Mouse (Mus musculus) heart, adult 2 months (tissue): Measurements from ENCODE around the gene Efemp2.

Source experiments
- CTCF ChIP-seq: fragments of 200-600 bp; IDR thresholded peaks from 2 replicates; pipeline ENCODE4 v1.8.1; 2022; ENCODE audit warnings: antibody characterized with exemption, mild to moderate bottlenecking, moderate library complexity
- EP300 ChIP-seq: fragments of 200-500 bp; IDR thresholded peaks from 2 replicates; pipeline ENCODE4 v1.6.1; 2011; ENCODE audit warnings: low read depth, low read length, control low read depth; ENCODE audit not compliant: insufficient read depth
- POLR2A ChIP-seq: fragments of 200-500 bp; IDR thresholded peaks from 2 replicates; pipeline ENCODE4 v1.6.1; 2011; ENCODE audit warnings: mild to moderate bottlenecking, low read depth, low read length, control low read depth; ENCODE audit not compliant: insufficient read depth

DNA sequence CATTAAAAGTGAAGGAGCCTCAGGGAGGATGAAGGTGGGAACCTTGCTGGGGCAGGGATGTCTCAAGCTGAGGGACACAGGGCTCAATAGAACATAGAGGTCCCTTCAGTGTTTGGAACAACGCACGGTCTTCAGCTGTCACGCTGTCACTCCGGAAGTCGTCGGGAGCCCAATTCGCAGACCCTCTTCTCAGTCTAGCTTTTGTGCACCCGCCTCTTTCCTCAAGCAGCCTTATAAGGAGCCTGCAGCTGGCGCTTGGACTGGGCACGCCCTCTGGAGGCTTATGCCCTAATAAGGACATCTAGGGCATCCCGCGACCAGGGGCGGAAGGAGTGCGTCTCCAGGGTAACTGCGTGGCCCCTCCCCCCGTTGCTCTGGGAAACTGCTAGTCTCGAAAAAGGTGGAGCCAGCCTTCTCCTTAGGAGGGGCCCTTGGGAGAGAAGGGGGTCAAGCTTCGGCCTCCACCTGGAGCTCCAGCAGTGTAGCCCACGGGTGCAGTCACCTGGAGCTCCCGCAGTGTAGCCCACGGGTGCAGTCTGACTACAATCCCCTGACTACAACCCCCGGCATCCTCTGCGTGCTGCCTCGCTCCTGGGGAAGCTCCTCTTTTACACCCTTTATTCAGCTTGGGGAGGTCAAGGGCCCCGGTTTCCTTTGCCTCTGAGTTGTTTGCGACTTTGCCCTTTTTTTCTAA, 15.3 kb downstream of the Efemp2 start:
- TF ChIP-seq POLR2A, result peak; percentile 95
- TF ChIP-seq CTCF, result no peak
- TF ChIP-seq EP300, result no peak; the same call in 1 of the 2 replicates
